Comparison of ENCODE assay signal across 15 mouse cellular contexts in genomic region chr3:63569004-63569596, GRCm38 (mm10).
"Had no signal": no experiment of that assay in that cellular context is flagged by ENCODE, and none has a peak within 500 bp of the region (broad histone marks: within the 10 kb centered on the region; RNA-seq: fewer than 3 reads in every experiment).

No protein-coding gene starts in this region.

- H3K27me3 ChIP-seq: limb, embryonic 15.5 days; liver, embryonic 12.5 days had no signal

- H3K4me2 ChIP-seq: limb, embryonic 15.5 days; liver, embryonic 12.5 days; lung, embryonic 14.5 days had no signal

- H3K9me3 ChIP-seq: limb, embryonic 15.5 days; liver, embryonic 12.5 days had no signal

- H3K9ac ChIP-seq: limb, embryonic 15.5 days; liver, embryonic 12.5 days; lung, embryonic 14.5 days had no signal

- H3K27ac ChIP-seq: left cerebral cortex, adult 2 months; limb, embryonic 15.5 days; liver, embryonic 12.5 days had no signal

- DNase-seq: kidney, adult 8-10 months; kidney, postnatal 25 days; lung, embryonic 14.5 days; lung, postnatal 10 days; lung, postnatal 4 days; retina, postnatal 1 day; right cerebral cortex, postnatal 4 days; spleen, adult 18-20 months; thymus, adult 18-20 months; thymus, postnatal 14 days had no signal

- H3K36me3 ChIP-seq: limb, embryonic 15.5 days; liver, embryonic 12.5 days had no signal

- H3K4me1 ChIP-seq: liver, embryonic 12.5 days had no signal

- H3K4me3 ChIP-seq: left cerebral cortex, adult 2 months; limb, embryonic 15.5 days; liver, embryonic 12.5 days; myocyte had no signal

- ATAC-seq: intestine, postnatal 0 days; liver, embryonic 12.5 days had no signal
